Mouse (Mus musculus): ENCODE data around the gene Ccdc85b. TPM values are rescaled to one million over a fixed set of nuclear protein-coding genes. Genes with fewer than 3 reads are reported as not detected.

Ccdc85b gene
- total RNA-seq, 1 experiment, result 5.4 TPM

GRCm38 (mm10) chr19:5459019-5459418, 1.3 kb upstream of the Ccdc85b start:
- in situ Hi-C loops (cut with MboI; ENCODE audit: low sequenced_read_pairs in 2 of 2, unreplicated experiment in 2 of 2), result no loop called here
- TF ChIP-seq CHD2 (IDR thresholded peaks at IDR 0.05; ENCODE audit: low read depth, low read length), result no peak
- TF ChIP-seq ZNF384 (IDR thresholded peaks at IDR 0.05; ENCODE audit: low read depth, low read length), result no peak
- TF ChIP-seq HCFC1 (IDR thresholded peaks at IDR 0.05; ENCODE audit: borderline replicate concordance, insufficient read depth, low read length), result no peak
- no peak for TF ChIP-seq MAFK (IDR thresholded peaks at IDR 0.05; ENCODE audit: insufficient read depth, low read depth, low read length)
- no peak for TF ChIP-seq ZC3H11A (IDR thresholded peaks at IDR 0.05; ENCODE audit: borderline replicate concordance, low read depth, low read length)
- Histone ChIP-seq H3K9me3 (ENCODE audit: control insufficient read depth, insufficient read depth, low read depth, low read length) (no peaks in the 10 kb centered on the region), H3K9ac (ENCODE audit: insufficient read depth, low read depth, low read length, poor library complexity, severe bottlenecking) (no peak overlapping the region; the same call in 1 of the 2 replicates), H3K4me3 (ENCODE audit: insufficient read depth in 1 of 2, low read depth in 1 of 2, low read length in 2 of 2, poor library complexity in 1 of 2, severe bottlenecking in 1 of 2) (no peak overlapping the region), H3K4me1 (ENCODE audit: control insufficient read depth in 2 of 2, insufficient read depth in 2 of 2, low read length in 2 of 2, poor library complexity in 1 of 2) (peaks cover 2 to 13% of the 10 kb centered on the region in 2 experiments; a peak in 3 of 4 replicates), H3K27ac (ENCODE audit: insufficient read depth, low read depth, low read length, poor library complexity, severe bottlenecking) (no peak overlapping the region), H3K36me3 (ENCODE audit: control insufficient read depth, insufficient read depth, low read length, poor library complexity, severe bottlenecking) (peaks cover 16% of the 10 kb centered on the region; the same call in 1 of the 2 replicates)
- DNase-seq (ENCODE audit: low read depth, low spot score), result no peak

GRCm38 (mm10) chr19:5456922-5457745, 560 bp downstream of the Ccdc85b start:
- in situ Hi-C loops (cut with MboI; ENCODE audit: low sequenced_read_pairs in 2 of 2, unreplicated experiment in 2 of 2), result no loop called here

GRCm38 (mm10) chr19:5456241-5456921, 1.3 kb downstream of the Ccdc85b start:
- H3K9ac ChIP-seq (ENCODE audit: insufficient read depth, low read depth, low read length, poor library complexity, severe bottlenecking), result peak overlapping the region; percentile 81
- H3K4me3 ChIP-seq (ENCODE audit: insufficient read depth in 1 of 2, low read depth in 1 of 2, low read length in 2 of 2, poor library complexity in 1 of 2, severe bottlenecking in 1 of 2), result peak overlapping the region; percentile 77 to 96
- TF ChIP-seq CHD2 (IDR thresholded peaks at IDR 0.05; ENCODE audit: low read depth, low read length) (no peak), ZC3H11A (IDR thresholded peaks at IDR 0.05; ENCODE audit: borderline replicate concordance, low read depth, low read length) (no peak), MAFK (IDR thresholded peaks at IDR 0.05; ENCODE audit: insufficient read depth, low read depth, low read length) (no peak), ZNF384 (IDR thresholded peaks at IDR 0.05; ENCODE audit: low read depth, low read length) (no peak)
- DNase-seq (ENCODE audit: low read depth, low spot score), result no peak
- H3K27ac ChIP-seq (ENCODE audit: insufficient read depth, low read depth, low read length, poor library complexity, severe bottlenecking), result no peak overlapping the region
- in situ Hi-C loops (cut with MboI; ENCODE audit: low sequenced_read_pairs in 2 of 2, unreplicated experiment in 2 of 2), result no loop called here
- H3K36me3 ChIP-seq (ENCODE audit: control insufficient read depth, insufficient read depth, low read length, poor library complexity, severe bottlenecking), result 0 out of 2 replicates have a peak, but pooled peaks cover 5% of the 10 kb centered on the region
- no peaks in the 10 kb centered on the region for H3K9me3 ChIP-seq (ENCODE audit: control insufficient read depth, insufficient read depth, low read depth, low read length)
- H3K4me1 ChIP-seq (ENCODE audit: control insufficient read depth in 2 of 2, insufficient read depth in 2 of 2, low read length in 2 of 2, poor library complexity in 1 of 2), result peaks cover 2 to 9% of the 10 kb centered on the region in 2 experiments; a peak in 3 of 4 replicates

More at GRCm38 (mm10) chr19:5456922-5457745, 560 bp downstream of the Ccdc85b start:
- H3K4me1 ChIP-seq (ENCODE audit: control insufficient read depth in 2 of 2, insufficient read depth in 2 of 2, low read length in 2 of 2, poor library complexity in 1 of 2), result peaks cover 2 to 9% of the 10 kb centered on the region in 2 experiments; a peak in 3 of 4 replicates
- 0 out of 2 replicates have a peak, but pooled peaks cover 5% of the 10 kb centered on the region for H3K36me3 ChIP-seq (ENCODE audit: control insufficient read depth, insufficient read depth, low read length, poor library complexity, severe bottlenecking)
- H3K9ac ChIP-seq (ENCODE audit: insufficient read depth, low read depth, low read length, poor library complexity, severe bottlenecking), result peak overlapping the region; percentile 81
- TF ChIP-seq ZNF384 (IDR thresholded peaks at IDR 0.05; ENCODE audit: low read depth, low read length), result no peak
- TF ChIP-seq MAFK (IDR thresholded peaks at IDR 0.05; ENCODE audit: insufficient read depth, low read depth, low read length), result no peak
- no peak for TF ChIP-seq ZC3H11A (IDR thresholded peaks at IDR 0.05; ENCODE audit: borderline replicate concordance, low read depth, low read length)
- TF ChIP-seq CHD2 (IDR thresholded peaks at IDR 0.05; ENCODE audit: low read depth, low read length), result no peak
- TF ChIP-seq HCFC1 (IDR thresholded peaks at IDR 0.05; ENCODE audit: borderline replicate concordance, insufficient read depth, low read length), result no peak
- peak overlapping the region; percentile 77 to 96 for H3K4me3 ChIP-seq (ENCODE audit: insufficient read depth in 1 of 2, low read depth in 1 of 2, low read length in 2 of 2, poor library complexity in 1 of 2, severe bottlenecking in 1 of 2)
- no peak overlapping the region for H3K27ac ChIP-seq (ENCODE audit: insufficient read depth, low read depth, low read length, poor library complexity, severe bottlenecking)
- DNase-seq (ENCODE audit: low read depth, low spot score), result peak; percentile 91
- H3K9me3 ChIP-seq (ENCODE audit: control insufficient read depth, insufficient read depth, low read depth, low read length), result no peaks in the 10 kb centered on the region

- in situ Hi-C loops (cut with MboI; ENCODE audit: low sequenced_read_pairs in 2 of 2, unreplicated experiment in 2 of 2), result no loop called here
- H3K4me3 ChIP-seq (ENCODE audit: insufficient read depth in 1 of 2, low read depth in 1 of 2, low read length in 2 of 2, poor library complexity in 1 of 2, severe bottlenecking in 1 of 2), result peak overlapping the region; percentile 77 to 96; a peak in 3 of 4 replicates
- no peak for DNase-seq (ENCODE audit: low read depth, low spot score)
- no peak overlapping the region for H3K27ac ChIP-seq (ENCODE audit: insufficient read depth, low read depth, low read length, poor library complexity, severe bottlenecking)
- no peaks in the 10 kb centered on the region for H3K9me3 ChIP-seq (ENCODE audit: control insufficient read depth, insufficient read depth, low read depth, low read length)
- peak overlapping the region; percentile 81; the same call in 1 of the 2 replicates for H3K9ac ChIP-seq (ENCODE audit: insufficient read depth, low read depth, low read length, poor library complexity, severe bottlenecking)
- peaks cover 2 to 9% of the 10 kb centered on the region in 2 experiments; a peak in 3 of 4 replicates for H3K4me1 ChIP-seq (ENCODE audit: control insufficient read depth in 2 of 2, insufficient read depth in 2 of 2, low read length in 2 of 2, poor library complexity in 1 of 2)
- no peak for TF ChIP-seq ZNF384 (IDR thresholded peaks at IDR 0.05; ENCODE audit: low read depth, low read length)
- TF ChIP-seq MAFK (IDR thresholded peaks at IDR 0.05; ENCODE audit: insufficient read depth, low read depth, low read length), result no peak
- TF ChIP-seq CHD2 (IDR thresholded peaks at IDR 0.05; ENCODE audit: low read depth, low read length), result no peak
- no peak for TF ChIP-seq HCFC1 (IDR thresholded peaks at IDR 0.05; ENCODE audit: borderline replicate concordance, insufficient read depth, low read length)
- TF ChIP-seq ZC3H11A (IDR thresholded peaks at IDR 0.05; ENCODE audit: borderline replicate concordance, low read depth, low read length), result no peak
- 0 out of 2 replicates have a peak, but pooled peaks cover 5% of the 10 kb centered on the region for H3K36me3 ChIP-seq (ENCODE audit: control insufficient read depth, insufficient read depth, low read length, poor library complexity, severe bottlenecking)
These were observed 2.1 kb downstream of the Ccdc85b start for GRCm38 (mm10) chr19:5455568-5455967.
